ENCODE assay signal across 8 mouse cellular contexts in genomic region chr6:50545412-50546043, GRCm38 (mm10). TPM values are rescaled to one million over a fixed set of nuclear protein-coding genes. Genes with fewer than 3 reads are reported as not detected.
DNase-seq lines count a peak whose midpoint lies in the region; ATAC-seq and TF ChIP-seq lines count a peak whose summit lies in the region.

No protein-coding gene starts in this region.

- no peaks in the 10 kb centered on the region for H3K27me3 ChIP-seq in liver, adult 2 months (ENCODE audit: control insufficient read depth, insufficient read depth, low read length)
- H3K27me3 ChIP-seq in liver, embryonic 12.5 days (replicated peaks), result 0 out of 2 replicates have a peak, but pooled peaks cover 4% of the 10 kb centered on the region
- no peaks in the 10 kb centered on the region for H3K27me3 ChIP-seq in Patski
- no peaks in the 10 kb centered on the region for H3K27me3 ChIP-seq in embryonic facial prominence, embryonic 11.5 days (ENCODE audit: control insufficient read depth, insufficient read depth, low read length)
- H3K27me3 ChIP-seq in hindbrain, embryonic 15.5 days, result no peaks in the 10 kb centered on the region
- H3K27me3 ChIP-seq in lung, embryonic 15.5 days, result no peaks in the 10 kb centered on the region
- H3K27me3 ChIP-seq in neural tube, embryonic 14.5 days (ENCODE audit: control insufficient read depth, insufficient read depth, low read length), result no peaks in the 10 kb centered on the region

- H3K79me2 ChIP-seq in liver, adult 2 months (ENCODE audit: control insufficient read depth, insufficient read depth, low read length), result no peaks in the 10 kb centered on the region

- in situ Hi-C loops in Patski (cut with MboI; ENCODE audit: low pct_unique_long_range_greater_than_20kb), result loop anchor here (10.0 kb wide), 1 partner anchor 611 kb away; no protein-coding TSS in a partner anchor

- H3K4me1 ChIP-seq in liver, adult 2 months (ENCODE audit: control insufficient read depth, insufficient read depth, low read length), result no peaks in the 10 kb centered on the region
- H3K4me1 ChIP-seq in liver, embryonic 12.5 days, result no peaks in the 10 kb centered on the region
- no peaks in the 10 kb centered on the region for H3K4me1 ChIP-seq in embryonic facial prominence, embryonic 11.5 days (ENCODE audit: control insufficient read depth, insufficient read depth, low read length)
- no peaks in the 10 kb centered on the region for H3K4me1 ChIP-seq in hindbrain, embryonic 15.5 days (replicated peaks)
- no peaks in the 10 kb centered on the region for H3K4me1 ChIP-seq in lung, embryonic 15.5 days
- no peaks in the 10 kb centered on the region for H3K4me1 ChIP-seq in neural tube, embryonic 14.5 days (ENCODE audit: control insufficient read depth, insufficient read depth, low read length)

- H3K9ac ChIP-seq in liver, adult 2 months (ENCODE audit: low read depth, low read length), result no peak overlapping the region
- no peak overlapping the region for H3K9ac ChIP-seq in liver, embryonic 12.5 days
- H3K9ac ChIP-seq in embryonic facial prominence, embryonic 11.5 days (replicated peaks; ENCODE audit: low read length), result no peak overlapping the region
- no peak overlapping the region for H3K9ac ChIP-seq in hindbrain, embryonic 15.5 days
- no peak overlapping the region for H3K9ac ChIP-seq in lung, embryonic 15.5 days
- no peak overlapping the region for H3K9ac ChIP-seq in neural tube, embryonic 14.5 days (replicated peaks; ENCODE audit: low read depth, low read length)

- no peak for TF ChIP-seq POLR2A in liver, adult 2 months (IDR thresholded peaks at IDR 0.05; ENCODE audit: extremely low read depth, insufficient read depth, low read length)

- no peaks in the 10 kb centered on the region for H3K36me3 ChIP-seq in liver, adult 2 months (ENCODE audit: control insufficient read depth, insufficient read depth, low read length)
- H3K36me3 ChIP-seq in liver, embryonic 12.5 days, result no peaks in the 10 kb centered on the region
- H3K36me3 ChIP-seq in embryonic facial prominence, embryonic 11.5 days (replicated peaks; ENCODE audit: control insufficient read depth, insufficient read depth, low read depth, low read length), result no peaks in the 10 kb centered on the region
- H3K36me3 ChIP-seq in hindbrain, embryonic 15.5 days, result no peaks in the 10 kb centered on the region
- no peaks in the 10 kb centered on the region for H3K36me3 ChIP-seq in lung, embryonic 15.5 days
- no peaks in the 10 kb centered on the region for H3K36me3 ChIP-seq in neural tube, embryonic 14.5 days (ENCODE audit: control insufficient read depth, insufficient read depth, low read length)

- no peak for ATAC-seq in liver, embryonic 12.5 days
- no peak for ATAC-seq in Patski
- ATAC-seq in embryonic facial prominence, embryonic 11.5 days (replicated peaks; ENCODE audit: insufficient number of reproducible peaks, low FRiP score, low TSS enrichment, low read depth), result no peak
- peak; percentile 66; the same call in 1 of the 2 replicates for ATAC-seq in hindbrain, embryonic 15.5 days (ENCODE audit: low FRiP score, low read depth)
- ATAC-seq in lung, embryonic 15.5 days (ENCODE audit: borderline replicate concordance, extremely low read depth, low FRiP score, low TSS enrichment), result peak; percentile 62; the same call in 1 of the 2 replicates
- ATAC-seq in neural tube, embryonic 14.5 days (ENCODE audit: low read depth), result peak; percentile 51; the same call in 1 of the 2 replicates

- H3K9me3 ChIP-seq in liver, embryonic 12.5 days (replicated peaks), result no peaks in the 10 kb centered on the region
- no peaks in the 10 kb centered on the region for H3K9me3 ChIP-seq in embryonic facial prominence, embryonic 11.5 days (replicated peaks; ENCODE audit: control insufficient read depth, low read length)
- H3K9me3 ChIP-seq in hindbrain, embryonic 15.5 days, result no peaks in the 10 kb centered on the region
- H3K9me3 ChIP-seq in lung, embryonic 15.5 days, result no peaks in the 10 kb centered on the region
- H3K9me3 ChIP-seq in neural tube, embryonic 14.5 days (ENCODE audit: control insufficient read depth, low read length), result no peaks in the 10 kb centered on the region

- POLR2A ChIA-PET in Patski (lab: Charles Lee), result no interaction called here

- no peak overlapping the region for H3K27ac ChIP-seq in liver, adult 2 months (replicated peaks; ENCODE audit: insufficient read depth, low read depth, low read length)
- H3K27ac ChIP-seq in liver, embryonic 12.5 days, result no peak overlapping the region
- no peak overlapping the region for H3K27ac ChIP-seq in embryonic facial prominence, embryonic 11.5 days (replicated peaks; ENCODE audit: low read depth, low read length)
- no peak overlapping the region for H3K27ac ChIP-seq in hindbrain, embryonic 15.5 days (replicated peaks)
- no peak overlapping the region for H3K27ac ChIP-seq in lung, embryonic 15.5 days
- no peak overlapping the region for H3K27ac ChIP-seq in neural tube, embryonic 14.5 days (ENCODE audit: low read depth, low read length)

- DNase-seq in liver, adult 2 months (ENCODE audit: extremely low read depth, low read depth, low spot score), result peak; percentile 67
- DNase-seq in Patski (ENCODE audit: low read depth, low spot score), result no peak
- peak; percentile 75 for DNase-seq in embryonic facial prominence, embryonic 11.5 days (ENCODE audit: low spot score)
- DNase-seq in testis, postnatal 10 days (ENCODE audit: low spot score), result no peak

- H3K4me2 ChIP-seq in liver, embryonic 12.5 days, result no peak overlapping the region
- H3K4me2 ChIP-seq in embryonic facial prominence, embryonic 11.5 days (ENCODE audit: low read depth, low read length), result no peak overlapping the region
- no peak overlapping the region for H3K4me2 ChIP-seq in hindbrain, embryonic 15.5 days
- H3K4me2 ChIP-seq in lung, embryonic 15.5 days, result no peak overlapping the region
- H3K4me2 ChIP-seq in neural tube, embryonic 14.5 days (ENCODE audit: low read depth, low read length), result no peak overlapping the region

- H3K4me3 ChIP-seq in liver, adult 2 months (ENCODE audit: insufficient read depth, low read depth, low read length), result no peak overlapping the region
- H3K4me3 ChIP-seq in liver, embryonic 12.5 days, result no peak overlapping the region
- no peak overlapping the region for H3K4me3 ChIP-seq in embryonic facial prominence, embryonic 11.5 days (ENCODE audit: low read depth, low read length)
- no peak overlapping the region for H3K4me3 ChIP-seq in hindbrain, embryonic 15.5 days
- no peak overlapping the region for H3K4me3 ChIP-seq in lung, embryonic 15.5 days
- H3K4me3 ChIP-seq in neural tube, embryonic 14.5 days (ENCODE audit: low read depth, low read length), result no peak overlapping the region

- peak; percentile 68 for TF ChIP-seq CTCF in liver, adult 2 months (IDR thresholded peaks at IDR 0.05; ENCODE audit: low read depth, low read length)
- peak; percentile 94 for TF ChIP-seq CTCF in Patski (IDR thresholded peaks at IDR 0.05)

- CTCF ChIA-PET in Patski (lab: Charles Lee), result interaction anchor here (1.0 to 1.9 kb wide), 7 partner anchors 9 to 242 kb away, joined by 3 to 6 read pairs (median 4); no protein-coding TSS in a partner anchor

- 18% methylated on average over 10 of the region's 10 CpGs for WGBS in liver, adult 2 months
- WGBS in liver, embryonic 12.5 days (ENCODE audit: insufficient replicate concordance), result 21% methylated on average over 10 of the region's 10 CpGs
- WGBS in embryonic facial prominence, embryonic 11.5 days, result 26% methylated on average over 10 of the region's 10 CpGs
- 29% methylated on average over 10 of the region's 10 CpGs for WGBS in hindbrain, embryonic 15.5 days
- WGBS in lung, embryonic 15.5 days, result 22% methylated on average over 10 of the region's 10 CpGs
- WGBS in neural tube, embryonic 14.5 days, result 29% methylated on average over 10 of the region's 10 CpGs

RNA-seq across cellular contexts. Expression of gene Cycs, which starts 20.8 kb away (rescaled TPM):
- total RNA-seq in liver, adult 2 months (2014; rRNA removed), result 36.2 and 52.9 TPM in 2 replicates
- 2.9 and 3.1 TPM in 2 replicates for polyA plus RNA-seq in liver, adult 2 months (2012; rRNA removed)
- polyA plus RNA-seq in liver, embryonic 12.5 days (2016; fragmentation: Nextera tagmentation; extraction: Ambion mirVana), result 63.0 and 63.2 TPM in 2 replicates
- polyA plus RNA-seq in Patski (2021), result 46.1 TPM
- 74.2 and 85.2 TPM in 2 replicates for polyA plus RNA-seq in embryonic facial prominence, embryonic 11.5 days (2014; fragmentation: Nextera tagmentation; extraction: Ambion mirVana)
- polyA plus RNA-seq in hindbrain, embryonic 15.5 days (2015; fragmentation: Nextera tagmentation; extraction: Ambion mirVana), result 74.0 and 82.9 TPM in 2 replicates
- polyA plus RNA-seq in lung, embryonic 15.5 days (2015; fragmentation: Nextera tagmentation; extraction: Ambion mirVana), result 55.5 and 59.9 TPM in 2 replicates
- 80.7 and 84.2 TPM in 2 replicates for polyA plus RNA-seq in neural tube, embryonic 14.5 days (2014; fragmentation: Nextera tagmentation; extraction: Ambion mirVana)

RNA-seq across cellular contexts. Expression of gene 4921507P07Rik, which starts 50.9 kb away (rescaled TPM):
- total RNA-seq in liver, adult 2 months (2014; rRNA removed), result 0.07 TPM in 1 of 2 replicates, not detected in the other
- 0.05 TPM in 1 of 2 replicates, not detected in the other for polyA plus RNA-seq in liver, adult 2 months (2012; rRNA removed)
- 0.13 and 0.19 TPM in 2 replicates for polyA plus RNA-seq in liver, embryonic 12.5 days (2016; fragmentation: Nextera tagmentation; extraction: Ambion mirVana)
- 0.51 TPM for polyA plus RNA-seq in Patski (2021)
- polyA plus RNA-seq in embryonic facial prominence, embryonic 11.5 days (2014; fragmentation: Nextera tagmentation; extraction: Ambion mirVana), result 0.71 and 0.87 TPM in 2 replicates
- 3.1 and 3.4 TPM in 2 replicates for polyA plus RNA-seq in hindbrain, embryonic 15.5 days (2015; fragmentation: Nextera tagmentation; extraction: Ambion mirVana)
- 0.40 and 0.41 TPM in 2 replicates for polyA plus RNA-seq in lung, embryonic 15.5 days (2015; fragmentation: Nextera tagmentation; extraction: Ambion mirVana)
- polyA plus RNA-seq in neural tube, embryonic 14.5 days (2014; fragmentation: Nextera tagmentation; extraction: Ambion mirVana), result 3.1 and 3.7 TPM in 2 replicates

Comparison
In these comparisons a context has a peak if more than half of its experiments do, and no peak if none do; other contexts are left out.
1. RNA of gene Cycs, which starts 20.8 kb away (polyA plus RNA-seq): 74.2 to 85.2 TPM in embryonic facial prominence, embryonic 11.5 days, 80.7 to 84.2 TPM in neural tube, embryonic 14.5 days, 74.0 to 82.9 TPM in hindbrain, embryonic 15.5 days, 63.0 to 63.2 TPM in liver, embryonic 12.5 days, 55.5 to 59.9 TPM in lung, embryonic 15.5 days and 46.1 TPM in Patski (single experiment); 2.9 to 3.1 TPM in liver, adult 2 months; every median in the first group is over 10 times any median in the second.
2. DNase-seq: peak in liver, adult 2 months (single experiment) and embryonic facial prominence, embryonic 11.5 days (single experiment); none in Patski (single experiment) and testis, postnatal 10 days (single experiment).
3. ATAC-seq: peak in hindbrain, embryonic 15.5 days (single experiment), lung, embryonic 15.5 days (single experiment) and neural tube, embryonic 14.5 days (single experiment); none in liver, embryonic 12.5 days (single experiment), Patski (single experiment) and embryonic facial prominence, embryonic 11.5 days (single experiment).